Mouse (Mus musculus): ENCODE data around the gene Zfp462.

GRCm38 (mm10) chr4:54950866-54951265, 6.0 kb downstream of the Zfp462 start:
- TF ChIP-seq CTCF (IDR thresholded peaks at IDR 0.05; ENCODE audit: low read depth) (no peak), EP300 (IDR thresholded peaks at IDR 0.05; ENCODE audit: low read depth) (no peak)
